Mouse (Mus musculus): ENCODE results near the gene Mical1. TPM values are rescaled to one million over a fixed set of nuclear protein-coding genes. Genes with fewer than 3 reads are reported as not detected.
"Not testable (repeated sequence)": the region's sequence is repeated elsewhere in the genome, so short reads cannot be mapped to it uniquely, and the experiment has no call there.

Mical1 gene
- polyA plus RNA-seq, 1 experiment from 2014 or later = 39.3 TPM

- Histone ChIP-seq H3K36me3 (no peaks in the 10 kb centered on the region), H3K4me1 (no peaks in the 10 kb centered on the region), H3K4me3 (replicated peaks) (no peak overlapping the region), H3K27me3 (0 out of 2 replicates have a peak, but pooled peaks cover 3% of the 10 kb centered on the region), H3K4me2 (no peak overlapping the region), H3K27ac (no peak overlapping the region), H3K9me3 (replicated peaks) (no peaks in the 10 kb centered on the region), H3K9ac (no peak overlapping the region)
- 75% methylated on average over 1 of the region's 1 CpGs for WGBS
- no peak for ATAC-seq (replicated peaks; ENCODE audit: low FRiP score)
These were observed 28.9 kb downstream of the Mical1 start for GRCm38 (mm10) chr10:41504996-41505395.

DNA sequence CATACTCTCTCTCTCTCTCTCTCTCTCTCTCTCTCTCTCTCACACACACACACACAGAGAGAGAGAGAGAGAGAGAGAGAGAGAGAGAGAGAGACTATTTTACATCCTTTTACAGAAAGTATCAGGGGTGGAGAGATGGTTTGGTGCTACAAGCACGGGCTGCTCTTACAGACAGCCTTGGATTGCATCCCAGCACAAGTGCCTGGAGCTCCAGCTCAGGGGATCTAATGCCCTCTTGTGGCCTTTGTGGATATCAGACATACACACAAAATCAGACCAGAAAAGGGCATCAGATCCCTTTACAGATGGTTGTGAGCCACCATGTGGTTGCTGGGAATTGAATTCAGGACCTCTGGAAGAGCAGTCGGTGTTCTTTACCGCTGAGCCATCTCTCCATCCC is 29.3 kb downstream of the Mical1 start:
- not testable (repeated sequence) for H3K27ac ChIP-seq; H3K9me3 ChIP-seq (replicated peaks); H3K4me2 ChIP-seq; H3K36me3 ChIP-seq; H3K9ac ChIP-seq; H3K27me3 ChIP-seq; H3K4me1 ChIP-seq; H3K4me3 ChIP-seq (replicated peaks)
- WGBS = 3% methylated on average over 3 of the region's 3 CpGs
- peak; percentile 54; the same call in 1 of the 2 replicates for ATAC-seq (replicated peaks; ENCODE audit: low FRiP score)

DNA sequence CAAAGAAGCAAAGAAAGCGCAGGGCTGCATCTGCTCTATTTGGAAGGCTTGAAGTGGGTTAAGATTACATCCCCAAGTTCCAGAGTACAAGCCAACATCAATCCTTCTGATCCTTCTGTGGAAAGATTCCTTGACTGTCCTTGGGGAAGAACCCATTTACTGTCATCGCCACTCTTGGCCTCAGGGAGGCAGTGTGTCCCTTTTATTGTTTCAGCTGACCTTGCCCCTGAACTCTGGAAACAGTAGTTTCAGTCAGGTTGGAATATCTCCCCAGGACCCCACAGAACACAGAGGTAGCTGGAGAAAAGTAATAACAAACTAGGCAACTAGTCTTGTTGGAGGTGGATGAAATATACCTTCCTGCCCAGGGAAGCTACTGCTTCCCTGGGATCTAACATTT is 33.0 kb downstream of the Mical1 start:
- 0 out of 2 replicates have a peak, but pooled peaks cover 3% of the 10 kb centered on the region for H3K27me3 ChIP-seq
- 46% methylated on average over 2 of the region's 2 CpGs for WGBS
- no peaks in the 10 kb centered on the region for H3K9me3 ChIP-seq (replicated peaks)
- no peak overlapping the region for H3K27ac ChIP-seq
- no peaks in the 10 kb centered on the region for H3K4me1 ChIP-seq
- no peaks in the 10 kb centered on the region for H3K36me3 ChIP-seq
- H3K9ac ChIP-seq = no peak overlapping the region
- no peak for ATAC-seq (replicated peaks; ENCODE audit: low FRiP score)
- H3K4me3 ChIP-seq (replicated peaks) = no peak overlapping the region
- H3K4me2 ChIP-seq = no peak overlapping the region

DNA sequence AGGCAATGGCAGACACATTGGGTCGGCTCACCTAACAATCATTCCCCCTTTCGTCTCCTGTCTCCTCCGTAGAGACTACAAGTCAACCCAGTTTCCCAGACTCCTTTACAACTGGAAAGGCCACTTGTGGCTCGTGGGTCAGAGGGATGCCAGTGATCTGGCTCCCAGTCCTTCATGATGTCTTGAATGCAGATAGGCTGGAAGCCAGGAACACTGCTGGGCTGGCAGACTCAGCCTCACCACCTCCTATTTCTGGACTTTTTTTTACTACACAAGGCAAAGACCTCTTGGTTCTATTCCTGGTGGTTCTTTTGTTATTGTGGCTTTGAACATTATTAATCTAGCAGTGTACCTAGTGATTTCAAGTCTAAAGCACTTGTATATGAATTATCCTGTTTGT is 38.2 kb downstream of the Mical1 start:
- H3K9ac ChIP-seq = no peak overlapping the region
- H3K4me1 ChIP-seq = no peaks in the 10 kb centered on the region
- no peaks in the 10 kb centered on the region for H3K9me3 ChIP-seq (replicated peaks)
- H3K27me3 ChIP-seq = no peaks in the 10 kb centered on the region
- 80% methylated on average over 4 of the region's 4 CpGs for WGBS
- no peak for ATAC-seq (replicated peaks; ENCODE audit: low FRiP score)
- H3K4me2 ChIP-seq = no peak overlapping the region
- no peak overlapping the region for H3K27ac ChIP-seq
- H3K36me3 ChIP-seq = no peaks in the 10 kb centered on the region
- no peak overlapping the region for H3K4me3 ChIP-seq (replicated peaks)

DNA sequence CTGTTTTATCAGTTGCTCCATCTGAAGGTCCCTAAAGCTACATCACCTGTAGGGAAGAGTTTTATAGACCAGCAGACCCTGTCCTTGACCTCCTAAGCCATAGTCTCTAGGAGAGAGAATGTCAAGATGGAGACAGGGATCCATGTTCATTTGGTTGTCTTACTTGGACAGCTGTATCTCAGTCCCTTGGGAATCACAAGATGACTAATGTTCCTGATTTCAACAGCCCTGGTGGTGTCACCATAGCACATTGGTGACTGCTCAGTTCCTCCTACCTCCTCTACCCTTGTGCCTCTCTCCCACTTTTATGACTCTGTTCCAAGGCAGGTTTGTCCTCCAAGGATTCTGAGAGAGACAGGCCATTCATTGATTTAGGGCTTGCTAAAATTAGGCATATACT is 38.8 kb downstream of the Mical1 start:
- no peaks in the 10 kb centered on the region for H3K27me3 ChIP-seq
- H3K9ac ChIP-seq = no peak overlapping the region
- H3K4me2 ChIP-seq = no peak overlapping the region
- no peak overlapping the region for H3K4me3 ChIP-seq (replicated peaks)
- H3K9me3 ChIP-seq (replicated peaks) = no peaks in the 10 kb centered on the region
- no peaks in the 10 kb centered on the region for H3K36me3 ChIP-seq
- no peak for ATAC-seq (replicated peaks; ENCODE audit: low FRiP score)
- no peak overlapping the region for H3K27ac ChIP-seq
- no peaks in the 10 kb centered on the region for H3K4me1 ChIP-seq

DNA sequence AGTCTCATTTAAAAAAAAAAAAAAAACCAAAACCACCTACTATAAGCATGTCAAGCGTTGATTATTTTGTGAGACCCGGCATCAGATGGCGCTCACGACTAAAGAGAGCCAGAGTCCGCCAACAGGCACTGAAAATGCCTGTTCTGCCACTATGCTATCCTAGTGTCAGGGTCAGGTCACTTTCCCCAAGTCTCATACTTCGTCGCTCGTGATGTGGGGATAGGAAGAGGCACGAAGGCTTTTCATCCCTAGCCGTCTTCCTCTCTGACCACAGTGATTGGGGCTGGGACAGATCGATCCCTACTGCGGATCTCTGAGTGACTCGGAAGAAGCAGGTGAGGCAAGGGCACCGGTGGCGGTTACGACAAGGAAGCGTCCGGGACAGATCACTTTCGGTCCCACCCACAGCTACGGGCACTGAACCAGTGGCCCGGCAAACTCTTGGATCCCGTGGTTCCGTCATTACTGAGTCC is 42.4 kb downstream of the Mical1 start:
- Histone ChIP-seq H3K9ac (peak overlapping the region; percentile 96), H3K27me3 (no peaks in the 10 kb centered on the region), H3K4me3 (replicated peaks) (peak overlapping the region; percentile 97), H3K9me3 (replicated peaks) (no peaks in the 10 kb centered on the region), H3K4me1 (peaks cover 20% of the 10 kb centered on the region), H3K4me2 (peak overlapping the region; percentile 86), H3K27ac (peak overlapping the region; percentile 98), H3K36me3 (peaks cover 6% of the 10 kb centered on the region)
- ATAC-seq (replicated peaks; ENCODE audit: low FRiP score) = peak; percentile 70
- WGBS = under 1% methylated on average over 23 of the region's 23 CpGs

GRCm38 (mm10) chr10:41518981-41519618 is 43.0 kb downstream of the Mical1 start, which contains the start of gene Cd164:
Cd164 (plus strand) TSS chr10:41519414.
- Histone ChIP-seq H3K27ac (peak within 1 kb of the TSS; percentile 98), H3K9ac (peak within 1 kb of the TSS; percentile 96), H3K9me3 (replicated peaks) (no peaks in the 10 kb centered on the region), H3K36me3 (peaks cover 12% of the 10 kb centered on the region), H3K4me1 (peaks cover 22% of the 10 kb centered on the region), H3K4me3 (replicated peaks) (peak within 1 kb of the TSS; percentile 97), H3K4me2 (peak within 1 kb of the TSS; percentile 86), H3K27me3 (no peaks in the 10 kb centered on the region)
- peak; percentile 95 for ATAC-seq (replicated peaks; ENCODE audit: low FRiP score)
- WGBS = under 1% methylated on average over 60 of the region's 69 CpGs

- WGBS = under 1% methylated on average over 65 of the region's 65 CpGs
- peak overlapping the region; percentile 98 for H3K27ac ChIP-seq
- H3K4me1 ChIP-seq = peaks cover 22% of the 10 kb centered on the region
- peaks cover 19% of the 10 kb centered on the region for H3K36me3 ChIP-seq
- H3K9me3 ChIP-seq (replicated peaks) = no peaks in the 10 kb centered on the region
- peak overlapping the region; percentile 86 for H3K4me2 ChIP-seq
- peak overlapping the region; percentile 97 for H3K4me3 ChIP-seq (replicated peaks)
- H3K27me3 ChIP-seq = no peaks in the 10 kb centered on the region
- H3K9ac ChIP-seq = peak overlapping the region; percentile 96
- ATAC-seq (replicated peaks; ENCODE audit: low FRiP score) = peak; percentile 44
These were observed 43.7 kb downstream of the Mical1 start for GRCm38 (mm10) chr10:41519640-41520409.

DNA sequence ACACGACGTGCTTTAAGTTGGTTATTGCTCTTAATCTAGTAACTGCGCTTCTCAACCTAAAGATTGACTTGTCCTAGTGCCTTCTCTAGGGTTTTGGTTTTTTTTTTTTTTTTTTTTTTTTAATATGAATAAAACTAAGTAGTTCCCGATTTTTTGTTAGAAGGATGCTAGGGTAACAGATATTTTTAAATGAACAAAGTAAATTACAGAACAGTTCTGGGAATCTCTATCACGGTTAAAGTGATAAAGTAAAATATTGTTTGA is 44.2 kb downstream of the Mical1 start:
- peaks cover 22% of the 10 kb centered on the region for H3K36me3 ChIP-seq
- peak overlapping the region; percentile 96 for H3K9ac ChIP-seq
- H3K4me1 ChIP-seq = peaks cover 22% of the 10 kb centered on the region
- ATAC-seq (replicated peaks; ENCODE audit: low FRiP score) = no peak
- no peaks in the 10 kb centered on the region for H3K9me3 ChIP-seq (replicated peaks)
- H3K27me3 ChIP-seq = no peaks in the 10 kb centered on the region
- peak overlapping the region; percentile 97 for H3K4me3 ChIP-seq (replicated peaks)
- WGBS = 0% methylated on average over 5 of the region's 5 CpGs
- peak overlapping the region; percentile 98; the same call in 1 of the 2 replicates for H3K27ac ChIP-seq
- peak overlapping the region; percentile 86 for H3K4me2 ChIP-seq

GRCm38 (mm10) chr10:41523386-41523785 is 47.3 kb downstream of the Mical1 start:
- Histone ChIP-seq H3K4me1 (peaks cover 22% of the 10 kb centered on the region), H3K27me3 (no peaks in the 10 kb centered on the region), H3K4me2 (no peak overlapping the region), H3K36me3 (peaks cover 42% of the 10 kb centered on the region), H3K27ac (no peak overlapping the region), H3K4me3 (replicated peaks) (no peak overlapping the region), H3K9ac (no peak overlapping the region), H3K9me3 (replicated peaks) (no peaks in the 10 kb centered on the region)
- ATAC-seq (replicated peaks; ENCODE audit: low FRiP score) = no peak
- 70% methylated on average over 3 of the region's 3 CpGs for WGBS

GRCm38 (mm10) chr10:41525696-41526095 is 49.6 kb downstream of the Mical1 start:
- H3K9ac ChIP-seq = no peak overlapping the region
- H3K4me1 ChIP-seq = peaks cover 20% of the 10 kb centered on the region
- ATAC-seq (replicated peaks; ENCODE audit: low FRiP score) = no peak
- H3K27me3 ChIP-seq = no peaks in the 10 kb centered on the region
- H3K4me3 ChIP-seq (replicated peaks) = no peak overlapping the region
- H3K36me3 ChIP-seq = peaks cover 62% of the 10 kb centered on the region
- H3K9me3 ChIP-seq (replicated peaks) = no peaks in the 10 kb centered on the region
- no peak overlapping the region for H3K27ac ChIP-seq
- H3K4me2 ChIP-seq = no peak overlapping the region
- 80% methylated on average over 1 of the region's 1 CpGs for WGBS

DNA sequence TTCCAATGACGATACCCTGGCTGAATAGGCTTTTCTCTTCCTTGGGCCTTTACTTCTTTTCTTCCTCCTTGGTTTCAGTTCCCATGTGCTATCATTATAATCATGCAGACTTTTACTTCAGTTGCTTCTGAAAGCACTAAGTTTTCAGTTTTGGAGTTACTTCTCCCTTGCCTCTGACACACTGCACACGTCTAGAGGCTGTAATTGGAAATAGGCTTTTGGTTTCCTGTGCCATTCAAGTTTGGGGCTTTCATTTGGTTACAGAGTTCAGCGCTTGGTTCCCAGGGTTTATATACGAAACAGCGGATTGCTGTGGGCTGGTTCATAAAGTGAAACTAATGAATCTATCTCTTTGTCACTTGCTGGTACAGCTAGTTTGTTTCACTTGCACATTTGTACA is 53.9 kb downstream of the Mical1 start:
- Histone ChIP-seq H3K4me2 (no peak overlapping the region), H3K27ac (no peak overlapping the region), H3K36me3 (peaks cover 79% of the 10 kb centered on the region), H3K4me3 (replicated peaks) (no peak overlapping the region), H3K9ac (no peak overlapping the region), H3K9me3 (replicated peaks) (no peaks in the 10 kb centered on the region), H3K4me1 (no peaks in the 10 kb centered on the region), H3K27me3 (no peaks in the 10 kb centered on the region)
- 92% methylated on average over 5 of the region's 5 CpGs for WGBS
- ATAC-seq (replicated peaks; ENCODE audit: low FRiP score) = no peak

All from kidney, embryonic 15.5 days (tissue).